Comparison of ENCODE assay signal across 21 mouse cellular contexts in the genomic region with DNA sequence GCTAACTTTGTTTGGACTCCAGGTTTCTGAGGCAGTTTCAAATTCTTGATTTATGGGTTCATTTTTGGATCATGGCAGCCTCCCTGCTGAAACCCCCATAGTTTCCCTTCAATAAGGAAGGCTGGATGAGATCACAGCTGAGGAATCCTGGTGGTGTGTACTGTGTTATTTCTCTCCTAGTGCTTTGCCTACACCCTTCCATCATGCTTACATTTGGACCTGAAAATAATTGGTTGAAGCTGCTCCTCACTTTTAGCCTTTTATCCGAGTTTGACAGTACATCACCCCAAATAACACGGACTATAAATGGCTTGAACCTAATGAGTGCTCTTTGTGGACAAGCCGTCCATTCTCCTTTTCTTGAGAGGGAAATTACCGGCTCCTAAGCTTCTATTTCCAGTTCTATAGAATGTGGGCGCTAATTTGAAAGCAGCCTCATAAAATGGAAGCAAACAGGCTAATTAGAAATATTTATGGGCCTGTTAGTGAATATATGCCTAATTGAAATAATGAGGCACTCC.
DNase-seq lines count a peak whose midpoint lies in the region; ATAC-seq and TF ChIP-seq lines count a peak whose summit lies in the region.
"Had no signal": no experiment of that assay in that cellular context is flagged by ENCODE, and none has a peak within 500 bp of the region (broad histone marks: within the 10 kb centered on the region; RNA-seq: fewer than 3 reads in every experiment).

No protein-coding gene starts in this region.

- ATAC-seq in forebrain, embryonic 12.5 days (ENCODE audit: low FRiP score) = peak; percentile 91
- no peak for ATAC-seq in forebrain, postnatal 0 days
- ATAC-seq in forebrain, embryonic 13.5 days = peak; percentile 90
- peak; percentile 93 for ATAC-seq in forebrain, embryonic 16.5 days
- ATAC-seq in hindbrain, embryonic 12.5 days (ENCODE audit: low FRiP score) = no peak
- ATAC-seq: intestine, embryonic 16.5 days had no signal

- DNase-seq in forebrain, postnatal 0 days = no peak
- DNase-seq in natural killer cell, adult 2 months (ENCODE audit: low spot score in 2 of 2) = no peak
- DNase-seq in lung, postnatal 10 days = no peak
- DNase-seq: adrenal gland, adult 2 months; adrenal gland, postnatal 25 days; cerebellum, adult 11 months; cerebellum, adult 8-10 months; cerebellum, postnatal 14 days; gastrocnemius, postnatal 36 days; heart, adult 11 months; heart, postnatal 10 days; kidney, adult 2 months had no signal

- H3K27ac ChIP-seq in forebrain, embryonic 12.5 days = no peak overlapping the region
- no peak overlapping the region for H3K27ac ChIP-seq in forebrain, postnatal 0 days (ENCODE audit: low read depth, low read length)
- H3K27ac ChIP-seq in forebrain, embryonic 13.5 days = no peak overlapping the region
- no peak overlapping the region for H3K27ac ChIP-seq in forebrain, embryonic 16.5 days (ENCODE audit: low read length)
- no peak overlapping the region for H3K27ac ChIP-seq in hindbrain, embryonic 12.5 days
- H3K27ac ChIP-seq: embryonic facial prominence, embryonic 15.5 days; heart, embryonic 10.5 days; hindbrain, embryonic 14.5 days had no signal

- no peak overlapping the region for H3K4me2 ChIP-seq in forebrain, embryonic 12.5 days
- no peak overlapping the region for H3K4me2 ChIP-seq in forebrain, postnatal 0 days (ENCODE audit: low read depth)
- no peak overlapping the region for H3K4me2 ChIP-seq in forebrain, embryonic 13.5 days
- H3K4me2 ChIP-seq in forebrain, embryonic 16.5 days (ENCODE audit: low read length) = no peak overlapping the region
- H3K4me2 ChIP-seq in hindbrain, embryonic 12.5 days (replicated peaks) = no peak overlapping the region
- H3K4me2 ChIP-seq: embryonic facial prominence, embryonic 15.5 days; hindbrain, embryonic 14.5 days had no signal

- no peak overlapping the region for H3K4me3 ChIP-seq in forebrain, embryonic 12.5 days (replicated peaks)
- no peak overlapping the region for H3K4me3 ChIP-seq in forebrain, postnatal 0 days (ENCODE audit: low read depth, low read length)
- no peak overlapping the region for H3K4me3 ChIP-seq in forebrain, embryonic 13.5 days
- H3K4me3 ChIP-seq in forebrain, embryonic 16.5 days (replicated peaks; ENCODE audit: low read length) = no peak overlapping the region
- H3K4me3 ChIP-seq in hindbrain, embryonic 12.5 days = no peak overlapping the region
- H3K4me3 ChIP-seq: embryonic facial prominence, embryonic 15.5 days; erythroblast, embryonic 14.5 days; heart, embryonic 10.5 days had no signal

- H3K9ac ChIP-seq in forebrain, embryonic 12.5 days = no peak overlapping the region
- no peak overlapping the region for H3K9ac ChIP-seq in forebrain, postnatal 0 days
- no peak overlapping the region for H3K9ac ChIP-seq in forebrain, embryonic 13.5 days
- no peak overlapping the region for H3K9ac ChIP-seq in forebrain, embryonic 16.5 days (replicated peaks; ENCODE audit: low read depth, low read length)
- H3K9ac ChIP-seq in hindbrain, embryonic 12.5 days = no peak overlapping the region
- H3K9ac ChIP-seq: embryonic facial prominence, embryonic 15.5 days; hindbrain, embryonic 14.5 days had no signal

- TF ChIP-seq CTCF in forebrain, postnatal 0 days (IDR thresholded peaks at IDR 0.05; ENCODE audit: low read depth) = no peak

- no peaks in the 10 kb centered on the region for H3K9me3 ChIP-seq in forebrain, embryonic 12.5 days
- 0 out of 2 replicates have a peak, but pooled peaks cover 3% of the 10 kb centered on the region for H3K9me3 ChIP-seq in forebrain, postnatal 0 days (ENCODE audit: low read length)
- peaks cover 4% of the 10 kb centered on the region for H3K9me3 ChIP-seq in forebrain, embryonic 13.5 days (replicated peaks)
- H3K9me3 ChIP-seq in forebrain, embryonic 16.5 days (ENCODE audit: control insufficient read depth, low read length) = no peaks in the 10 kb centered on the region
- 0 out of 2 replicates have a peak, but pooled peaks cover 4% of the 10 kb centered on the region for H3K9me3 ChIP-seq in hindbrain, embryonic 12.5 days (replicated peaks)
- H3K9me3 ChIP-seq: embryonic facial prominence, embryonic 15.5 days; heart, embryonic 10.5 days had no signal

- no peaks in the 10 kb centered on the region for H3K36me3 ChIP-seq in forebrain, embryonic 12.5 days (replicated peaks)
- no peaks in the 10 kb centered on the region for H3K36me3 ChIP-seq in forebrain, postnatal 0 days (ENCODE audit: insufficient read depth)
- H3K36me3 ChIP-seq in forebrain, embryonic 13.5 days (ENCODE audit: poor library complexity, severe bottlenecking) = no peaks in the 10 kb centered on the region
- no peaks in the 10 kb centered on the region for H3K36me3 ChIP-seq in forebrain, embryonic 16.5 days (ENCODE audit: control insufficient read depth, insufficient read depth)
- H3K36me3 ChIP-seq in hindbrain, embryonic 12.5 days = no peaks in the 10 kb centered on the region
- H3K36me3 ChIP-seq: embryonic facial prominence, embryonic 15.5 days; heart, embryonic 10.5 days had no signal

- no peaks in the 10 kb centered on the region for H3K4me1 ChIP-seq in forebrain, embryonic 12.5 days
- no peaks in the 10 kb centered on the region for H3K4me1 ChIP-seq in forebrain, postnatal 0 days (ENCODE audit: insufficient read depth)
- H3K4me1 ChIP-seq in forebrain, embryonic 13.5 days = peaks cover 10% of the 10 kb centered on the region; the same call in 1 of the 2 replicates
- H3K4me1 ChIP-seq in forebrain, embryonic 16.5 days (replicated peaks; ENCODE audit: control insufficient read depth, insufficient read depth, low read length) = peaks cover 2% of the 10 kb centered on the region; the same call in 1 of the 2 replicates
- no peaks in the 10 kb centered on the region for H3K4me1 ChIP-seq in hindbrain, embryonic 12.5 days
- H3K4me1 ChIP-seq: embryonic facial prominence, embryonic 15.5 days; heart, embryonic 10.5 days had no signal

- whole genome bisulfite sequencing in forebrain, embryonic 12.5 days = 27% methylated on average over 5 of the region's 5 CpGs
- 16% methylated on average over 5 of the region's 5 CpGs for WGBS in forebrain, postnatal 0 days
- WGBS in forebrain, embryonic 13.5 days = 17% methylated on average over 5 of the region's 5 CpGs
- WGBS in forebrain, embryonic 16.5 days = 7% methylated on average over 5 of the region's 5 CpGs
- 81% methylated on average over 5 of the region's 5 CpGs for WGBS in hindbrain, embryonic 12.5 days

- peaks cover 19% of the 10 kb centered on the region for H3K27me3 ChIP-seq in forebrain, embryonic 12.5 days
- H3K27me3 ChIP-seq in forebrain, postnatal 0 days (ENCODE audit: insufficient read depth, low read length) = no peaks in the 10 kb centered on the region; the same call in 1 of the 2 replicates
- peaks cover 41% of the 10 kb centered on the region for H3K27me3 ChIP-seq in forebrain, embryonic 13.5 days
- H3K27me3 ChIP-seq in forebrain, embryonic 16.5 days (replicated peaks; ENCODE audit: control insufficient read depth, insufficient read depth, low read length) = peaks cover 8% of the 10 kb centered on the region; the same call in 1 of the 2 replicates
- H3K27me3 ChIP-seq in hindbrain, embryonic 12.5 days = no peaks in the 10 kb centered on the region
- H3K27me3 ChIP-seq: embryonic facial prominence, embryonic 15.5 days had no signal

Comparison
In these comparisons a context has a peak if more than half of its experiments do, and no peak if none do; other contexts are left out.
1. ATAC-seq: peak in forebrain, embryonic 12.5 days (single experiment), forebrain, embryonic 13.5 days (single experiment) and forebrain, embryonic 16.5 days (single experiment); none in forebrain, postnatal 0 days (single experiment) and hindbrain, embryonic 12.5 days (single experiment).